Mouse (Mus musculus): ENCODE data around the gene Inf2.

DNA sequence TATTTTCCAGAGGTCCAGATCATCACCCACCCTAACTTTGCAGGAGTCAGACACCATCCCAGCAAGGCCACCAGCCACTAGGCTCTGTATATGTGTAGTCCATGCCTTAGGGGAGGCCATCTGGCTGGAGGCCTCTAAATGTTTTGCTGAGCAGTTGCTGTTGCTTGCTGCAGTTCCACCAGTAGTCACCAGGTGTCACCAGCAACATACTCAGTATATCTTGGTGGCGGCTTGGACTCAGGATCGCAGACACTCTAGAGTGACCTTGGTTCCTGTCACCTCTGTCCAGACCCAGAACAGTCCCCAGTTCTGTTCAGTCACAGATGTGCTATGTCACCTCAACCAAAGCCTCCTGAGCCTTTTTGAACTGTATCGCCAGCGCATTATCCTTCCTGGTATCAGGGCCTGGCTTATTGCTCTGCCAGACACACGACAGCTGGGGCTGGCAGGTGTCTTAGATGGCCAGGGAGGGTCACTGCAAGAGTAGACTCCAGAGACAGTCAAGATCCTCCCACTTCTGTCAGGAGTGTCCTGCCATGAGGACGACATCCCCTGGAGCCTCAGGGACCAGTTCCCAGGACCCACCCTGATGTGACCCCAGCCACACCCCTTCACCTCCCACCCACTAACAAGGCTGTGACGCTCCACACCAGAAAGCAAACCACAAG lies 64.7 kb downstream of the Inf2 start:
- peak; percentile 96 for TF ChIP-seq CTCF (IDR thresholded peaks at IDR 0.05; ENCODE audit: low read depth)
- no peak for TF ChIP-seq EP300 (IDR thresholded peaks at IDR 0.05; ENCODE audit: low read depth)
